Mouse (Mus musculus): ENCODE results near the gene Rps6kl1. TPM values are rescaled to one million over a fixed set of nuclear protein-coding genes. Genes with fewer than 3 reads are reported as not detected.
A peak's percentile ranks its signal among the peaks of the same experiment; 100 is the strongest.

Gene Rps6kl1
- total RNA-seq, 2 experiments from 2014 or later = 1.1 to 2.3 TPM

GRCm38 (mm10) chr12:85108643-85109042 is 42.4 kb downstream of the Rps6kl1 start:
- no peak for DNase-seq

GRCm38 (mm10) chr12:85106292-85106691 is 44.8 kb downstream of the Rps6kl1 start:
- no peak for DNase-seq

GRCm38 (mm10) chr12:85104789-85105188 is 46.3 kb downstream of the Rps6kl1 start:
- DNase-seq = peak; percentile 38

- DNase-seq = no peak
Observed at GRCm38 (mm10) chr12:85103096-85103495, 48.0 kb downstream of the Rps6kl1 start.

GRCm38 (mm10) chr12:85101521-85102106 is 49.5 kb downstream of the Rps6kl1 start:
- no peak for DNase-seq

- DNase-seq = no peak
Observed at GRCm38 (mm10) chr12:85101001-85101400, 50.1 kb downstream of the Rps6kl1 start.

- no peak for DNase-seq
Observed at GRCm38 (mm10) chr12:85095859-85096258, 55.2 kb downstream of the Rps6kl1 start.

- DNase-seq = no peak
Observed at GRCm38 (mm10) chr12:85095146-85095545, 55.9 kb downstream of the Rps6kl1 start.

- DNase-seq = peak; percentile 63
Observed at GRCm38 (mm10) chr12:85094706-85095105, 56.4 kb downstream of the Rps6kl1 start.

- peak; percentile 49 for DNase-seq
Observed at GRCm38 (mm10) chr12:85094010-85094409, 57.1 kb downstream of the Rps6kl1 start.

- peak; percentile 82 for DNase-seq
Observed at GRCm38 (mm10) chr12:85092214-85092613, 58.9 kb downstream of the Rps6kl1 start.

GRCm38 (mm10) chr12:85091190-85091589 is 59.9 kb downstream of the Rps6kl1 start:
- DNase-seq = no peak

- no peak for DNase-seq
Observed at GRCm38 (mm10) chr12:85087845-85088244, 63.2 kb downstream of the Rps6kl1 start.

Other genes starting within 250 kb of the Rps6kl1 start
- 100 to 1,000 TPM in 1 of 2 experiments, 10 to 100 TPM in 1; 98.8 to 111 TPM for gene Fcf1, start 180.4 kb downstream of the Rps6kl1 start, total RNA-seq (2021)
- gene Arel1, start 180.4 kb downstream of the Rps6kl1 start, total RNA-seq (2021) = 10 to 100 TPM; 30.7 to 41.3 TPM
- gene Ylpm1, start 154.9 kb downstream of the Rps6kl1 start, total RNA-seq (2021) = 10 to 100 TPM; 35.3 to 58.0 TPM
- gene Prox2, start 40.5 kb downstream of the Rps6kl1 start, total RNA-seq (2021) = 1 to 10 TPM; 6.2 to 7.5 TPM
- 100 to 1,000 TPM; 710 to 782 TPM for gene Dlst, start 40.4 kb downstream of the Rps6kl1 start, total RNA-seq (2021)
- 1 to 10 TPM; 1.8 TPM for gene Pgf, start 26.5 kb upstream of the Rps6kl1 start, total RNA-seq (2021)
- gene Eif2b2, start 68.2 kb upstream of the Rps6kl1 start, total RNA-seq (2021) = 10 to 100 TPM; 59.5 to 62.7 TPM
- 10 to 100 TPM in 1 of 2 experiments, 1 to 10 TPM in 1; 8.6 to 11.5 TPM for gene Mlh3, start 119.3 kb upstream of the Rps6kl1 start, total RNA-seq (2021)
- gene Acyp1, start 137.2 kb upstream of the Rps6kl1 start, total RNA-seq (2021) = 10 to 100 TPM; 28.2 to 31.0 TPM
- 1 to 10 TPM in 1 of 2 experiments, under 1 TPM in 1; 0.78 to 1.2 TPM for gene Zc2hc1c, start 137.3 kb upstream of the Rps6kl1 start, total RNA-seq (2021)
- gene Nek9, start 188.1 kb upstream of the Rps6kl1 start, total RNA-seq (2021) = 10 to 100 TPM; 57.5 to 65.8 TPM
- 100 to 1,000 TPM; 222 to 223 TPM for gene Tmed10, start 223.6 kb upstream of the Rps6kl1 start, total RNA-seq (2021)

Data from adrenal gland, postnatal 10 days (tissue).